Mouse (Mus musculus) c-Kit-positive CD71-positive TER-119-negative erythroid progenitor cells, embryonic 14.5 days (primary cell): ENCODE data around the gene Tie1.
"Not testable (repeated sequence)": the region's sequence is repeated elsewhere in the genome, so short reads cannot be mapped to it uniquely, and the experiment has no call there.

Experiments
- DNase-seq: peaks from one replicate; pipeline ENCODE4 v3.0.0-alpha.2; 2013; ENCODE audit warnings: low read depth

The Tie1 gene

DNA sequence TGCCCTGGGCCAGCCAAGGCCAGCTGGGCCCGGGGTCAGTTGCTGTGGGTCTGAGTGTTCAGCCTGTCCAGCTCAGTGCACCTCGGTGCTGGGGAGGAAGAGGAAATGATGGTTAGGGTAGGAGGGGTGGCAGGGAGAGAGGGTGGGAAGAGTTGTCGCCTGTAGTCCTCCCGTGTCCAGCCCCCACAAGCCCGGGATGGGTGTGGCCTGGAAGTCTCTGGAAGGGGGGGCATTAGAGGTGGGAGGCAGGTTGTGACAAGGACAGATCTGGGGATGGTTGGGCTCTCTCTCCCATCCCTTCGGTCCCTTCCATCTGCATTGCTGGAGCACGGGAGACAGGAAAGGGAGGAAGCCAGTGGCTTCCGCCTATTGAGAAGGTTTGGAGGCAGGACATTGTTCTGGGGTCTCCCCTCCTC lies at the start of gene Tie1:
Gene Tie1 (minus strand): TSS at position 345 of the 416 bp plus-strand sequence.
- DNase-seq, result no peak

DNA sequence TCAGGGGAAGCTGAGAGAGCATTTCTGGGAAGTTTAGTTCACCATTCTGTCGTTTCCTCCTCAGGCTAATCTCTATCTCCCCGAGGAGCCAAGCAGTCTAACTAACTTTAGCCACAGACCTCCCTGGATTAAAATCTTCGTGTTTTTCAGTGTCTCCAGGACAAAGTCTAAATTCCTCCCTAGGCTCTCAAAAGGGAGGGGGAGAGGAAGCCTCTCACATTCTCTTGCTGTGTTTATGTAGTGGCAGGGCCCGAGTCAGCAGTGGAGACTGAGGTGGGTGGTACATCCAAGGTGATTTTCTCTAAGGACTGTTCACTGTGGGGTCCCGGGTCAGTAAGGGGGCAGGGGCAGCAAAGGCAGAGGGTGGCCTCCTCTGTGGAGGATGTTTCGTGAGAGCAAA lies 47.9 kb upstream of the Tie1 start:
- DNase-seq, result no peak

DNA sequence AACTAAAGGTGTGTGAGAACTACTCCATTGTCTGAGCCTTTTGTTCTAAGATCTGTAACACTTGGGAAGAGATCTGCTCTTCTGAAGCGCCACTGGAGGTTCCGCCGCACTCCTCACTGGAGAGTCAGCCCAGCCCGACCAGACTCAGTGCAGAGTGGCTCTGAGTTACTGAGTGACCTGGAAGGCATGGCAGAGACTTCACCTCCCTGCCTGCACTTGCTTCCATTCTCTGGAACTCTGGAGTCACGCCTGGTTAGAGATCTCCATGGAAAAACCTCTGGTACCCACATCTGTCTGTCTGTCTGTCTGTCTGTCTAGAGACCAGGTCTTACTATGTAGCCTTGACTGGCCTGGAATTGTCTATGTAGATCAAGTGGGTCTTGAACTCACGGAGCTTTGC lies 45.7 kb upstream of the Tie1 start:
- no peak for DNase-seq

DNA sequence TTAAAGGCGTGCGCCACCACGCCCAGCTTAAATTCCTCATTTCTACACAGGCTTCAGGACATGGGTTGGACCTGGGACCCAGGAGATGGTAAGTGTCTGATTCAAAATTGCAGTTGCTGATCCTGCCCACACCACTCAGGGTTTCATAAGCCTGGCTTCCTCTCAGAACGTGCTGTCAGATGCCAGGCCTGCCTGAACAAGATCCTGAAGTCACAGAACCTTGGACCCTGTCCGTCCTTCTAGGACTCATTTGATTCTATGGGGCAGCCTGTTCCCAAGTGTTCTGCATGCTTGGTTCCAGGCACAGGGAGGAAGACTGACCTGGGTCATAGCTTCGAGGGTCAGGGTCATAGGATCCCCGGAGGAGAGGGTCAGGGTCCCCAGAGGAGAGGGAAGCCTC lies 43.7 kb upstream of the Tie1 start:
- no peak for DNase-seq

DNA sequence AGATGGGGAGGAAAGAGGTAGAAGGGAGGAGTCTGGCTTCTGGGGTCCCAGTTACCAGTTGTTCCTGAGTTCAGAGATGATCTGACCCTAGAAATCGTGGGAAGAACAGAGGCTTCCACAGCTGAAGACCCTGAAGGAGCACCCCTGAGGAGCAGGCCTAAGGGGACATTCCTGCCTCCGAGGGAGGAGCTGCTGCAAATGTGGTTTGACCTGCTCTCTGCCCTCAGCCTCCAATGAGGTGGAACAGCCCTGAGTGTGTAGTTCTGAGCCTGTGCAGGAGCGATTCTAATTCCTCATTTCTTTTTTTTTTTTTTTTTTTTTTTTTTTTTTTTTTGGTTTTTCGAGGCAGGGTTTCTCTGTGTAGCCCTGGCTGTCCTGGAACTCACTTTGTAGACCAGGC lies 43.3 kb upstream of the Tie1 start:
- no peak for DNase-seq

DNA sequence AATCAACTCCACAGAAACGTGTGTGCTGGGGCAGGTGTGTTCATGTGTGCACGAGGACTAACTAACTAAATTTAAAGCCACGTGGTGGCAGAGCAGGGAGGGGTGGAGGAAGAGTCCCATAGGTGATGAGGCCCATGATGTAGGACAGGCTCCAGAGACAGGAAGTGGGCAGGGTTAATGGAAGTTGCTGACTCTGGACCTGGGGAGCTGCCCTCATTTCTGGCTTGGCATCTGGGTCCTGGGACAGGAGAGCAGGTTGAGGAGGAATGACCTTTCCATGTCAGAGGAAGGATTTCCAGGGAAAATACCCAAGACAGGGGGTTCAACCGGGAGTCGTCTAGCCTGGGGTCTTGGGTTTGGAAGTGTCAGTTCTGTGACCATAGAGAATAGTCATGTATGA lies 42.8 kb upstream of the Tie1 start:
- DNase-seq, result no peak

DNA sequence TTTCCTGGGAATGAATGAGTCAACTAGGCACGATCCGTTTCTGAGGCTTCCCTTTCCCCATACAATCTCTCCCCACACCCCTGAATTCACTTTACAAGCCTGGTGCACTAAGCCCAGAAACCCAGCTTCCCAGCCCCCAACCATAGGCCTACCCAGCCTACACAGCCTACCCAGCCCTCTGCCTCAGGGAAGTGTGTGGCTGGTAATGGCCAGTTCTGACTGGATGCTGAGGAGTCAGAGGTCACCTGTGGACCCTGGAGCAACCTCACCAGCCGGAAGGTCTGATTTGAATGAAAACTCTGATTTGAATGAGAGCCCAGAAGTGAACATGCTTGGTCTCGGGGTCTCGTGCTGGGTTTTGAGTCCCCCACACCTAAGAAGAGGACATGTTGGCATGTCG lies 37.9 kb upstream of the Tie1 start:
- no peak for DNase-seq

DNA sequence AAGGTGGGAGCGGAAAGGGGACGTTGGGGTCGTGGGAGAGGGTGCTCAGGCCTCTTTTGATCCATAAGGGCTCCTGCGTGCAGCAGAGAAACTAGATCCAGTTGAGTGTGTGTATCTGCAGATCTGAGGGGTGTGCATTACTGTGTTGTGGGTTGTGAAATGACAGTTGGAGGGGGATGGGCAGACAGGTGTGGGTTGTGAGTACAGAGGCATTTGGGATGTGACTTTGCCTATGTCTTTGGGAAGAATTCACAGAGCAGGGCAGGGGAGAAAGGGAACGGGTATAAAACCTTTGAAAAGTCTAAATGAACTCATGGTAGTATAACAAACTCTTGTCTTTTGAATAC lies 37.4 kb upstream of the Tie1 start:
- DNase-seq, result no peak

DNA sequence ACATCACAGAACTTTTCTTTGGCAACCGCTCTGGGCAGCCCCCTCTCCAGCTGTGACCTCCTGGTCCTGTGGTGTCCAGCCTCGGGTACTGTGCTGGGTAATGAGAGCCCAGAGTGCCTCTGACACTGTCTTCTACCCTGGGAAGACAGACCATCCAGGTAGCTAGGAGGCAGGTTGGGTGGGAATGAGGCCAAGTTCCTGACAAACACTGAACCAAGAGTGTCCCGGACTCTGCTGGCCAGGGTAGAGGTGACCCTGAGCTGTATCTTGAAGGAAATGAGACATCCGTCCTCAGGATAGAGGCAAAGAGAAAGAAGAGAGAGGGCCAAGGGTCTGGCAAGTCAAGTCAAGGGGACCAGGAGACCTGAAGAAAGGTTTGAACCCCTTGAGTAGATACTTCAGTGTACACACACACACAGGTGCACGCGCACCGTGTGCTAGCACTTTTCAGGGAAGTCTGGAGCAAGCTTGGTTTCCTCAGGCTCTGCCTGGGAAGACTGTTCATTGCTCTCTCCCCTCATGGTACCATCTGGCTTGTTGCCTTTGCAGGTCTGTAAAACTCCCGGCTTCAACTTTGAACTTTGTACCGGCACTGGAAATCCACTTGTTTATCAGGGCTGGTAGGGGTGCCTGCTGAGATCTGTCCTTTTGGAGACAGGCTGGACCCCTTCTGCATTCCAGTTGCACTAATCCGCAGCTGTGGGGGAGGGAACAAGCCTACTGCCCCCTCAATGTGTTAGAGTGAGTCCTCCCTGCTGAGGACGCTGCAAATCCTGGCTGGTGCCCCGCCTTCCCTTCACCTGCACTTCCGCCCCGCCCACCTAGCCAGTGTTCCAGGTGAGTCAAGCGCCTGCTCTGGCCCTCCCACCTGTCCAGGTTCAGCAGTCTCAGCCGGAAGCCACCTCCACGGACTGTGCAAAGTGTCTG lies 36.8 kb upstream of the Tie1 start, which contains the start of gene 2610528J11Rik:
Gene 2610528J11Rik (plus strand): TSS at position 592 of the 927 bp plus-strand sequence.
- DNase-seq, result no peak

DNA sequence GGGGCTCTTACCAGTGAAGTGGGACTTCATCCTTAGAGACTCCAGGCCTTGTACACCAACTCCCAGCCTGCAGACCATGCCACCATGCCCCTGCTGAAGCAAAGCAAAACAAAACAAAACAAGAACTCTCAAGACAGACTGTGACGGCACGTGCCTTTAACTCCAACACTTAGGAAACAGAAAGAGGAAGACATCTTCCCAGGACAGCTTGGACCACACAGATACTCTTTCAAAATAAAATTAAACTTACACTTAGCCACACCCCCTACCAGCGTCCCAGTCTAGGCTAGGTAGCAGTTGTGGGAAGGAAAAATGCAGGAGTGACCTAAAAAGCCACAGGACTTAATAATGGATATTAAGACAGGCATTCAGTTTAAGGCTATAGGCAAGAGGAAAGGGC lies 35.9 kb upstream of the Tie1 start:
- DNase-seq, result no peak

DNA sequence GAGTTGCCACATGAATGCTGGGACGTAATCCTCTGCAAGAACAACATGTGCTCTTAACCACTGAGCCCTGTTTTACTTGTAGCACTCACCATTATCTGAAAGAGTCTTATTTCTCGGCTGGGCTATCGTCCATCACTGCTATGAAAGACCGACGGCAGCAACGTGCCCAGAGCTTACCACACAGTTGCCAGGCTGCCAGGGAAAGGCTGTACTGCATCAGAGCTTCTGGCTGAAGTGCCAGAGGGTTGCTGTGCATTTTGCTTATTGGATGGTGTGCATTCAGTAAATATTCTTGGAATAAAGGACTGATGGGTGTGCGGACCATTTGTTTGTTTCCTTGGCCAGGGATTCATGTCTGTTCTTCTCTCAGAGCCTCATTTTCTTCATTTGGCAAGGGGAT lies 34.1 kb upstream of the Tie1 start:
- DNase-seq, result no peak

DNA sequence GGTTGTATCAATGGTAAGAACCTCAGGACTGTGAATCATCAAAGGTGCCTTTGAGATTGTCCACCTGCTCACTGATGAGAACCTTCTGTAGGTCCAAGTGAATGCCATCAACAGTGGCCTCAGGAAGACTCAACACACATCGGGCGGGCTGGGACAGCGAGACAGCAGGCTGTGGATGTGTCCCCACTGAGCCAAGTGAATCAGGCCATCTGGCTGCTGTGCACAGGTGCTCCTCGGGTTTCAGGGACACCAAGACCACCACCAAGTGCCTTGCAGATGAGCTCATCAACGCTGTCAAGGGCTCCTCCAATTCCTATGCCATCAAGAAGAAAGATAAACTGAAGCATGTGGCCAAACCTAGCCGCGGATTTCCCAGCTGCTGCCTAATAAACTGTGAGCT lies 32.4 kb upstream of the Tie1 start:
- no peak for DNase-seq

DNA sequence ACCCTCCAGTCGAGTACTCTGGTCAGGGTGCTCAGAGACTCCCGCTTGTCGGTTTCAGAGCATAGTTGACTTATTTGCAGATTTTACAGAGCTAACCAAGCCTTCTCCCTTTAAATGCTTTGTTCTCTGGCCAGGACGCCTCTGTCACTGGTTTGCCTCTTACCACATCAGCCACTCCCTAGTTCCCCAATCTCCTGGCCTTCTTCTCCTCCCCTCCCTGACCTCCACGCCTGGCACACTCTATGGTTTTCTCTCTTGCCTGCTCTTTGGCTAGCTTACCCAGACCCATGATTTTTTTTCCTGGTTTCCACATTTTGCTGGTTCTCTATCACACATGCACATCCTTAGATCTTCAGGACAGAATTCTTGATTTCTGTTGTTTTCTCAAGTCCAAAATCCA lies 28.3 kb upstream of the Tie1 start:
- DNase-seq, result no peak

DNA sequence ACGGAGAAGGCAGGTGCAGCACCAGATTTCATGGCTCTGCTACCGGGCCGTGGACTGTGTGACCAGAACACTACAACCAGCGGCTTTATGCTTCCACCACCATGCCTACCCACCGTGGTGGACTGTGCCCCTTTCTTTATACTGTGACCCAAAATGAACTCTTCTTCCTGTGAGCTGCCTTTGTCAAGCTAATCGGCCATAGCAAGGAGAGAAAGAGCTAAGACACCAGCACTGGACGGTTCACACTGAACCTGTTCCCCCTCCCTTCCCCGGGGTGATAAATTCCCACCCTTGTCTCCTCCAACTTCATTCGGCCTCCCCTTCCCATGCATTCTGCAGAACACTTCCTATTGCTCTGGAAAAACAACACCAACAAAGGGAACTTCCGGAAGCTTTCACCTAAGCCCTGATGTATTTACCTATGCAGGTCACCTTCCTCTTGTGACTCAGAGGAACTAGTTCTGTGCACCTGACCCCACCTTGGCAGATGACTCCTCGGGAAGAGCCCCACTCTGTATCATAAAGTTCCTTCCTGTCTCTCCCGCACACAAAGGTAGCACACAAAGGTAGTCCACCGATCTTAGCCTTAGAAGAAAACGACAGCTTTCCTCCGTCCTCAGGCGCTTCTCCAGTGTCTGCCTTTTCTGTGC lies 27.8 kb upstream of the Tie1 start:
- no peak for DNase-seq

DNA sequence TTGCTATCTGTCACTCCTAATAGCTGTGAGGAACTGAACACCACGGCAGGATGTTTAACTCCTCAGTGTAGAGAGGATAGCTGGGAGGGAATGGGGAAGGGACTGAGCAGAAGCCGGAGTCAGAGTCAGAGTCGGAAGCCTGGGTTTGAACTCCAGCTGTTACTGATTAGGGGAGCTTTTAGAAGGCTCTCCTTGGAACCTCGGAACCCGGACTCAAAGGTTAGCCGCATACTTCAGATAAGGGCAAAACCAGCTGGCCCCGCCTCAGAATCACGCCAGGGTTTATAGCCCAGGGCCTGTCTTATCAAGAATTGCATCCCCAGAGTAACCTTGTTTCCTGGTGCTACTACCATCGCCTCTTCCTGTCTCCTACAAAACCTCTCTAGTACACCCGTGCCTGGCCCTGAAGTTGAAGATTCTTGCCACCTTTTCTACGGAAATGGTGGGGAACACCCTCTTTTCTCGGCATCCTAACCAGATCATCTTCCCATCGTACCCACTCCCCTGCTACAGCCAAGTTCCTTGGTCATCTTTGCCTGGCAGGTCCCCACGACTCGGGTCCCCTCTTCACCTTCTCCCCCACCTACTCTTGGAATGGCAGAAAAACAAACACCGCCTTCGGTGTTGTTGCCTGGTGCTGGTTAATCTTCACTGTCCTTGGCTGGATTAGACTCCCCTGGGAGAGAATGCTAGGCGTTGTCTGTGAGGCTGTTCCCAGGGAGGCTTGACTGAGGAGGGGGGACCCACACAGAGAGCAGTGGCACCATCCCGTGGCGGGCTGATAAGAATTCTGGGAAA lies 27.0 kb upstream of the Tie1 start:
- peak; percentile 16 for DNase-seq

DNA sequence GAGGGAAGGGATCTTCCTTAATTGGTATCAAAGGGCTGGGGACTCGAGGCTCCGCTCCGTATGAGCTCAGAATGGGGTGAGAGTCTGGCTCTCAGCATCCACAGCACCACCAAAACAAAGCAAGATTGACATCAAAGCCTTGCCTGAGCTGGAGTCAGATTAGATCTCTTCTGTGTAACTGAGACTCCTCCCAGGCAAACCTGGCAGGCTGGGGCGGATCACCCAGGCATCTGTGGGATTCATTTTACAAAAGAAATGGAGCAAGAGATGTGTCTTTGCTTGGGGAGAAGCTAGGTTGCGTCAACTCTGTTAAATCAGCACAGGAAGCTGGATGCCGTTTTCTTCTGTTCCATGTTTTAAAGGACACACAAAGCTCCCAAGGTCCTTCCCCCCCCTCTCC lies 19.2 kb upstream of the Tie1 start:
- DNase-seq, result no peak

DNA sequence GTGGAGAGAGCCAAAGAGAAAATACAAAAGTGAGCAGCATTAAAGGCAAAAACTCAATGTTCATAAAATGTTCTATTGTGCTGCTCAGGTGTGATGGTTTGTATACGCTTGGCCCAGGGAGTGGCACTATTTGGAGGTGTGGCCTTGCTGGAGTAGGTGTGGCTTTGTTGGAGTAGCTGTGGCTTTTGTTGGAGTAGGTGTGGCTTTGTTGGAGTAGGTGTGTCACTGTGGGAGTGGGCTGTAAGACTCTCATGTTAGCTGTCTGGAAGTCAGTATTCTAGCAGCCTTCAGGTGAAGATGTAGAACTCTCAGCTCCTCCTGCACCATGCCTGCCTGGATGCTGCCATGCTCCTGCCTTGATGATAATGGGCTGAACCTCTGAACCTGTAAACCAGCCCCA lies 17.3 kb upstream of the Tie1 start:
- DNase-seq, result not testable (repeated sequence)

DNA sequence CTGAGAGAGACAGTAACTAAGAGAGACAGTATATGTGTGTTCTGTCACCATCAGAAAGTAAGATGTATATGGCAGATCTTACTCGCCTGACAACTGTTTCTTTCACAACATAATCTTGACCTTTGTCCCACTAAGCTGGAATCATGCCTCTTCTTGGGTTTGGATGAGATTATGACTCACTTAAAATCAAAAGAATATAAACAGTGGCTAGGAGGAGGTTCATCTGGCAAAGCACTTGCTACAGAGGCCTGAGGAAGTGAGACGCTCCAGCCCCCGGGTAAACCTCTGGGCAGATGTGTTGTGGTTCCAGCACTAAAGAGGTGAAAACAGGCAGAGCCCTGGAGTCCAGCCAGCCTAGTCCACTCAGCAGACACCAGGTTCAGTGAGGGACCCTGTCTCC lies 15.7 kb upstream of the Tie1 start:
- DNase-seq, result no peak

DNA sequence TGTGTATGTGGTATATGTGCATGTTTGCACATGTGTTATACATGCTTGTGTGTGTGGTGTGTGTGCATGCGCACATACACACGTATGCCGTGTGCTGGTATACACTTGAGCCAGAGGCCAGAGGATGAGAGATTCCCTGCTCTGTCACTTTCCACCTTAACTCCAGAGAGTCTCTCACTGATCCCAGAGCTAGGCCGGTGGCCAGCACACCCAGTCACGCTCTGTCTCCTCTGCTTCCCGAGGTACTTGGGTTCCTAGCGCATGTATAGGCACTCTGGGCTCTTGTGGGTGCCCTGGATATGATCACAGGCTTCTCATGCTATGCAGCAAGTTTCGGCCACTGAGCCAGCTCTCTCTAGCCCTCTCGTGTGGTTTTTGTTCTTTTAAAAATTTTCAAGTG lies 10.9 kb upstream of the Tie1 start:
- DNase-seq, result no peak

DNA sequence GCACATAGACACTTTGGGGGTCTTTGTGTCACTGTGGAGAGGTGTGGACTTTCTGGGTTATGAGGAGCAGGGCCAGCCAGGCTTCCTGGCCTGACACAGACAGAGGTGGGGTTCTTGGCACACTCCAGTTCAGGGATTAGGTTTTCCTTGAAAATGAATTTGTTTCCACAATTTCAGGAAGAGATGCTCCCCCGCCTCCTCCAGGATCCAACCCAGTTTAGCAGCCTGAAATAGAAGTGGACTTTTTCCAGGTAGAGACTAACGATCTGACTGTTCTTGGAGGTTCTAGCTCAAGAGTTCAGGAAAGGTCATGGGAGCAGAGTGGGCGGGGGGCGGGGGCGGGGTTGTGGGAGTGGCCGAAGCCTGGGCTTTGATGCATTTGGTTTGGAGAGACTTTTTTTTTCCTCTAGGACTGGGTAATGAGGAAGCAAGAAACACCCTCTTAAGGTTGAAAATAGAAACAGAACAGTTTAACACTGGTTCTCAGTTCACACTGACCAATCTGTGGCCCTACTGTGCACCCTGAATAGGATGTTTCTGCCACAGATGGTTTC lies 10.4 kb upstream of the Tie1 start:
- DNase-seq, result no peak

DNA sequence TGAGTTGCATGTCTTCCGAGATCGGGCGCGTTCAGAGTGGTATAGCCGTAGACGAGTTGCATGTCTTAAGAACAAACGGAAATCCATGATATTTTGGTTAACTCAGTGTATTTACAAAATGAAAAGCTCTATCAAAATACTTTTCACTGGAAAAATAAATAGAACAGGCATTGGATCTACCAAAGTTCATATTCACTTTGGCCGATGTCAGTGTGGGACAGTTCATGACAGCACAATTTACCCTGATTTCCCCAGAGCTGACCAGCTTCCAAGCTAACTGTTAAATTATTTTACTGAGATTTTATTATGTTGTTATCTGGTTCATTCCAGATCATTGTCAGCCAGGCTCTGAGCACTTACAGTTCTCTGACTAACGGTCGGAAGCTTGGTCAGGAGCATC lies 600 bp upstream of the Tie1 start:
- DNase-seq, result no peak

DNA sequence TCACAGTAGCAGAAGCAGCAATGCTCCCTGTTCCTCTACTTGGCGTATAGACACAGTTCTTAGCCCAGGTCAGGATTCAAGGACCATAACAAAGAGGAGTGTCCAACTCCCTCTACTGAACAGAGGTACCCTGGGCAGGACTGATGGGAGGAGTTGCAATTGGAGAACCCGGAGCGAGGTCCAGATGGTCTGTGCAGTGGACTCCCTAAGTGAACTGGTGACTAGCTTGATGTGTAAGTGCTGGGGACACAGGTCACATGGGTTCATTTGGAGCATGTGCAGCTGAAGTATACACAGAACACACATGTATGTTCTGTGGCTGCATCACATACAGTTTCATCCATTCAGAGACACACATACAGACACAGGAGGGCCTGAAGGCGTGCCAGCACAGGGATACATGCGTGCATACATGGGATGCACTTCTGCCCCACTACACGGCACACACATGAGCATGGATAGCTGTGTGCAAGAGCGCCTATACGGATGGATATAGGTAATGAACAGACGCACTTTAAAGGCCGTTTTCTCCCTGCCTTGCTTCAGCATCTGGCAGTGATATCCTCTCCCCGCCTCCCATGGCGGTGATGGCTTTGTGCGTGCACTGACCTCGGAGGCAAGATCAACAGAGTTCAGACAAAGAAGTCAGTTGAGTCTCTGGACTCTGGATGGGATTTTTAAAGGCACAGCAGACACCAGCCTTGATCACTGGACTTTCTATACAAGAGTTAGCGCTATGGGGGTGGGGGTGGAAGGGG lies 12.9 kb downstream of the Tie1 start:
- no peak for DNase-seq
